Mouse (Mus musculus): ENCODE data around the gene Luzp1. TPM values are rescaled to one million over a fixed set of nuclear protein-coding genes. Genes with fewer than 3 reads are reported as not detected.

Gene Luzp1
- polyA plus RNA-seq, 1 experiment from 2014 or later = 151 TPM

DNA sequence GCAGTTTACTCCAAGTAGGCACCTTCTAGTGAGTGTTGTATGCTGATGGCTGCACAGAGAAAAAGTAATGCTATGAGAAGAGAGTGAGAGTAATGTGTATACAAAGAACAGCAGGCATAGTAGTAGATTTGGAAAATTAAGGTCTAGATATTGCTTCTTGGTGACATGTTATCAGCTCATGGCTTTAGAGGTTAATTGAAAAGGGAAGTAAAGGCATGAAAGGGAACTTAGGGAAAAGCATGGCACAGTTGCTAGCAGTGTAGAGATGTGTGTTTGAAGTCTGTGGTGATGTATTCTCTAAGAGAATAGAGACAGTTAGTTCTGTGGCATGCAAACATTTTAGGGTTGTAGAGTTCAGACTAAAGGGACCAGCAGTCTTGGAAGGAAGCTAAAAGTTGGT lies 50.3 kb downstream of the Luzp1 start:
- no peaks in the 10 kb centered on the region for H3K9me3 ChIP-seq (replicated peaks)

DNA sequence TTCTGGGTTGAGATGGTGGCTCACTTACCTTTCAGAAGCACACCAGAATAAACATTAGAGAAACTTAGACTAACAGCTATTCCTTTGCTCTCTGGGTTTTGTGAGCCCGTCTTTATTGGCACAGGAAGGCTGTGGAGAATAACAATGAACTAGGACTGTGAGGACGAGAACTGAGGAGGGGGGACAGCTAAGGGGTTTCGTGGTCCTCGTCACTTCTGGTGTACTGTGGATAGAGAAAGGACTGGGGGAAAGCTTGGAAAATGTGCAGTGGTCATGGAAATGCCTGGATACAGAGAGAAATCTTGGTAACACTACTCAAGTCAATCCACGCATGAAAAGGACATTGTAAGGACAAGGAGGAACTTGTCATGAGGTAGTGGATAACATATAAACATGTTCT lies 52.3 kb downstream of the Luzp1 start:
- Histone ChIP-seq H3K4me3 (no peak overlapping the region), H3K36me3 (peaks cover 30% of the 10 kb centered on the region), H3K27ac (no peak overlapping the region), H3K27me3 (ENCODE audit: low read depth, poor library complexity, severe bottlenecking) (no peaks in the 10 kb centered on the region), H3K9me3 (replicated peaks) (no peaks in the 10 kb centered on the region), H3K4me1 (no peaks in the 10 kb centered on the region)
- WGBS = 92% methylated on average over 5 of the region's 5 CpGs
- DNase-seq (ENCODE audit: low spot score) = no peak

More for the DNA sequence above, 50.3 kb downstream of the Luzp1 start:
- Histone ChIP-seq H3K4me3 (no peak overlapping the region), H3K36me3 (peaks cover 31% of the 10 kb centered on the region), H3K27ac (no peak overlapping the region), H3K4me1 (peaks cover 7% of the 10 kb centered on the region), H3K27me3 (ENCODE audit: low read depth, poor library complexity, severe bottlenecking) (no peaks in the 10 kb centered on the region)
- DNase-seq (ENCODE audit: low spot score) = no peak

GRCm38 (mm10) chr4:136524309-136524708 lies 54.7 kb downstream of the Luzp1 start:
- no peaks in the 10 kb centered on the region for H3K9me3 ChIP-seq (replicated peaks)
- 90% methylated on average over 2 of the region's 2 CpGs for WGBS

GRCm38 (mm10) chr4:136526412-136526811 lies 56.9 kb downstream of the Luzp1 start:
- Histone ChIP-seq H3K4me1 (no peaks in the 10 kb centered on the region), H3K27ac (no peak overlapping the region), H3K9me3 (replicated peaks) (no peaks in the 10 kb centered on the region), H3K4me3 (no peak overlapping the region), H3K36me3 (peaks cover 47% of the 10 kb centered on the region), H3K27me3 (ENCODE audit: low read depth, poor library complexity, severe bottlenecking) (no peaks in the 10 kb centered on the region)
- 22% methylated on average over 4 of the region's 4 CpGs for WGBS
- no peak for DNase-seq (ENCODE audit: low spot score)

More at GRCm38 (mm10) chr4:136524309-136524708, 54.7 kb downstream of the Luzp1 start:
- Histone ChIP-seq H3K27me3 (ENCODE audit: low read depth, poor library complexity, severe bottlenecking) (no peaks in the 10 kb centered on the region), H3K36me3 (peaks cover 38% of the 10 kb centered on the region), H3K4me1 (no peaks in the 10 kb centered on the region), H3K4me3 (no peak overlapping the region), H3K27ac (no peak overlapping the region)
- no peak for DNase-seq (ENCODE audit: low spot score)

- WGBS = 95% methylated on average over 3 of the region's 3 CpGs
- DNase-seq (ENCODE audit: low spot score) = no peak
- peaks cover 100% of the 10 kb centered on the region for H3K36me3 ChIP-seq
- H3K4me1 ChIP-seq = no peaks in the 10 kb centered on the region
- H3K4me3 ChIP-seq = no peak overlapping the region
- no peaks in the 10 kb centered on the region for H3K9me3 ChIP-seq (replicated peaks)
- no peak overlapping the region for H3K27ac ChIP-seq
- no peaks in the 10 kb centered on the region for H3K27me3 ChIP-seq (ENCODE audit: low read depth, poor library complexity, severe bottlenecking)
Measured at GRCm38 (mm10) chr4:136545151-136545550, 75.6 kb downstream of the Luzp1 start.

DNA sequence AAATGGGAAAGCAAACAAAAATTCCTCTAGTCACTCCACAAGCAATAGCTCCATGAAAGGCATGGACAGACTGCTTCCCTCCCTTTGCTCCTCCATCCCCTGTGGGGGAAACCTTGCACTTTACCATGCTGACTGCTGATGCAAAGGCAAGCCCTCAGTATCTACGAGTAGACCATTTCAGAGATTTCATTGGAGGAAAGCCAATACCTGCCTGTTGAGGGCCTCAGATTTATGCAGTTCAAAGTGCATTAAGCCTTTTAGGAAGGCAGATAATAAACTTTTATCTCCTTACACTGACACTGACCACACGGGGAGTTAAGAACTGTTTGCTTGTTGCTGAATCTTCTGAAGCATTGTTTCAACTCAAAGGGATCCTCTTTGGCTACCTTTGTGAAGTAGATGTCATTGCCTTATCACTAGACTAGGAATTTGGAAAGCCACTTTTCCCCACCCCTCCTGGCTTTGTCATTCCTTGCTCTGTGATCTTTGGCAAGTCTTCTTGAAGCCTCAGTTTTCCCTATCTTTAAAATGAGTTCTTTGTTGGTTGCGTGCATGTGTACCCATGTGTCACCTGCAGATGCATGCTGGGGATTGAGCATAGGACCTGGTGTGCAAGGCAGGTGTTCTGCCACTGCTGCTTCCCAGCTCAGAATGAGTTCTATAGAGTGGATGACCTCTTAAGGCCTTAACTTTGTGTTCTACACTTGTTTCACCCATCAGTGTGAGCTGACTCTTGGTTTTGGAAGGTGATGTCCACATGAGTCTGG lies 76.9 kb downstream of the Luzp1 start:
- no peak overlapping the region for H3K4me3 ChIP-seq
- H3K27me3 ChIP-seq (ENCODE audit: low read depth, poor library complexity, severe bottlenecking) = no peaks in the 10 kb centered on the region
- peaks cover 100% of the 10 kb centered on the region for H3K36me3 ChIP-seq
- no peaks in the 10 kb centered on the region for H3K4me1 ChIP-seq
- DNase-seq (ENCODE audit: low spot score) = no peak
- 87% methylated on average over 3 of the region's 3 CpGs for WGBS
- no peaks in the 10 kb centered on the region for H3K9me3 ChIP-seq (replicated peaks)
- no peak overlapping the region for H3K27ac ChIP-seq

GRCm38 (mm10) chr4:136547721-136548120 lies 78.2 kb downstream of the Luzp1 start:
- Histone ChIP-seq H3K27ac (no peak overlapping the region), H3K27me3 (ENCODE audit: low read depth, poor library complexity, severe bottlenecking) (no peaks in the 10 kb centered on the region), H3K4me3 (no peak overlapping the region), H3K4me1 (no peaks in the 10 kb centered on the region), H3K36me3 (peaks cover 100% of the 10 kb centered on the region), H3K9me3 (replicated peaks) (no peaks in the 10 kb centered on the region)
- DNase-seq (ENCODE audit: low spot score) = no peak
- 79% methylated on average over 1 of the region's 1 CpGs for WGBS

GRCm38 (mm10) chr4:136548381-136548801 lies 78.8 kb downstream of the Luzp1 start:
- H3K27ac ChIP-seq = no peak overlapping the region
- no peak for DNase-seq (ENCODE audit: low spot score)

GRCm38 (mm10) chr4:136553108-136553507 lies 83.5 kb downstream of the Luzp1 start:
- Histone ChIP-seq H3K36me3 (peaks cover 98% of the 10 kb centered on the region), H3K4me1 (no peaks in the 10 kb centered on the region), H3K9me3 (replicated peaks) (no peaks in the 10 kb centered on the region), H3K27me3 (ENCODE audit: low read depth, poor library complexity, severe bottlenecking) (no peaks in the 10 kb centered on the region), H3K4me3 (no peak overlapping the region), H3K27ac (no peak overlapping the region)
- WGBS = 97% methylated on average over 1 of the region's 1 CpGs
- DNase-seq (ENCODE audit: low spot score) = no peak

More at GRCm38 (mm10) chr4:136548381-136548801, 78.8 kb downstream of the Luzp1 start:
- Histone ChIP-seq H3K4me3 (no peak overlapping the region), H3K9me3 (replicated peaks) (no peaks in the 10 kb centered on the region), H3K27me3 (ENCODE audit: low read depth, poor library complexity, severe bottlenecking) (no peaks in the 10 kb centered on the region), H3K4me1 (no peaks in the 10 kb centered on the region), H3K36me3 (peaks cover 100% of the 10 kb centered on the region)
- WGBS = 87% methylated on average over 1 of the region's 1 CpGs

DNA sequence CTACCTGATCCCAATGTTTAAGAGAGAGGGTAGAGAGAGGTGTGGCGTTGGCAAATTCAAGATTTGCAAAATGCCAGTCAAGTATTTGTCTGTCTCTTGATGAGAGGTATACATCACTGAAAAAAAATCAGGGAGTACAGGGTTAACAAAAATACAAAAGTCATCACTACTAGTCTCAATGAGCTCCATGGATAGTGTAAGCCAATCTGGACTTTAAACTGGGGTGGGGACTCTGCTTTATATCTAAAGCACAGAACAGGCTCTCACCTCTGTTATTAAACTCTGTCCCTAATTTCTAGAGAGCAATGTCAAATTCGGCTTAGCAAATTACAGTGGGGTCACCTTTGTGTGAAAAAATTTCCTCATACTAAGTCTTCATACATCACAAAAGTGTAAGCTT lies 88.1 kb downstream of the Luzp1 start:
- no peak for DNase-seq (ENCODE audit: low spot score)
- Histone ChIP-seq H3K9me3 (replicated peaks) (no peaks in the 10 kb centered on the region), H3K27me3 (ENCODE audit: low read depth, poor library complexity, severe bottlenecking) (no peaks in the 10 kb centered on the region), H3K4me3 (no peak overlapping the region), H3K27ac (no peak overlapping the region), H3K36me3 (peaks cover 98% of the 10 kb centered on the region), H3K4me1 (no peaks in the 10 kb centered on the region)
- 86% methylated on average over 2 of the region's 2 CpGs for WGBS

DNA sequence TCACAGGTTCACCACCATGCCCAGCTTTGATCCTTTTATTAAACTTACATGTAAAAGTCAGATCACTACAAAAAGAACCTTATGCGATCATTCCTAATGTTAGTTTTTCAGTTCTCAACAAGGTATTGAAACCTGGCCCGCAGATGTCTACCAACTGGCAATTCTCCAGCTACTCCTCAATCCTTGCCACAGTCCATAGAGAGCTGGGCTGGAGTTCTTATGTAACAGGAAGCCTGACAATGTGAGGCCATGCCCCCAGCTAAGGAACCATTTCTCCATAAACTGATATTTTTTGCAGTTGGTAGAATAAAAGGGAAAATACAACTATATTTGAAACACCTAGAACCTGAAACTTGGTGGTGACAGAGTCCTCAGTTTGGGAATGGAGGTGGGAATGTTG lies 90.1 kb downstream of the Luzp1 start:
- peaks cover 98% of the 10 kb centered on the region for H3K36me3 ChIP-seq
- 97% methylated on average over 2 of the region's 2 CpGs for WGBS
- H3K4me1 ChIP-seq = no peaks in the 10 kb centered on the region
- no peaks in the 10 kb centered on the region for H3K9me3 ChIP-seq (replicated peaks)
- DNase-seq (ENCODE audit: low spot score) = no peak
- no peaks in the 10 kb centered on the region for H3K27me3 ChIP-seq (ENCODE audit: low read depth, poor library complexity, severe bottlenecking)
- H3K27ac ChIP-seq = no peak overlapping the region
- no peak overlapping the region for H3K4me3 ChIP-seq

DNA sequence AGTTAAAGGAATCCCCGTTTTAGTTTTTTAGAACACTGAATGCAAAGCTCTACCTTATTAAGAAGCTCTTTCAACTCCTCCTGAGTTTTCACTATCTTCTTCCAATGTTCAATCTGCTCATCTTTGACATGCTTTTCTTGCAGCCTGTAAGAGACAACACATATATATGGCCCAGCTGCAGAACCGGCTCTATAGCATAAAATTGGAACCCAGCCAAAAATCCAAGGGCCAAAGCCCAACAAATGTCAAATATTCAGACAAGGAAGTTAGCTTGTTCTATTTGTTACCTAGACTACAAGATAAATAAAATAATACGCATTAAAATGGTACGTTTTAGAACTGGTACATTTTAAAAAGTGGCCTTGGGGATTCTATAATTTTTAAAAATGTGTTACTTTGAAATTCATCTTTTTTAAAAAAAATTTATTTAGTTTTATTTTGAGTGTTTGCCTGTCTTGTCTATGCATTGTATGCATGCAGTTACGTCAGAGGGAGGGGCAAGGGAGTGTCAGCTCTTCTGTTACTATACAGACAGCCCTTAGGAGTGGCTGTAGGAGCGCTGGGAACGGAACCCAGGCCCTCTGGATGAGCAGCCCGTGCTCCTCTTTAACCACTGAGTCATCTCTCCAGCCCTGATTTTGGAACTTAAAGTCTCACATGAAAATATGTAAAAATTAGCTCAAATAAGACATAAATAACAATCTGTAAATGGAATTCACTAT lies 90.9 kb downstream of the Luzp1 start:
- 94% methylated on average over 8 of the region's 8 CpGs for WGBS
- Histone ChIP-seq H3K9me3 (replicated peaks) (no peaks in the 10 kb centered on the region), H3K27ac (no peak overlapping the region), H3K4me3 (no peak overlapping the region), H3K4me1 (no peaks in the 10 kb centered on the region), H3K36me3 (peaks cover 100% of the 10 kb centered on the region), H3K27me3 (ENCODE audit: low read depth, poor library complexity, severe bottlenecking) (no peaks in the 10 kb centered on the region)
- no peak for DNase-seq (ENCODE audit: low spot score)

- no peak overlapping the region for H3K4me3 ChIP-seq
- H3K9me3 ChIP-seq (replicated peaks) = no peaks in the 10 kb centered on the region
- no peak overlapping the region for H3K27ac ChIP-seq
- no peaks in the 10 kb centered on the region for H3K27me3 ChIP-seq (ENCODE audit: low read depth, poor library complexity, severe bottlenecking)
- DNase-seq (ENCODE audit: low spot score) = no peak
- no peaks in the 10 kb centered on the region for H3K4me1 ChIP-seq
- 93% methylated on average over 6 of the region's 6 CpGs for WGBS
- peaks cover 100% of the 10 kb centered on the region for H3K36me3 ChIP-seq
Measured at GRCm38 (mm10) chr4:136562755-136563154, 93.2 kb downstream of the Luzp1 start.
